Mouse (Mus musculus) cerebellum, adult 11-12 months (tissue): ENCODE measurements around the gene Rps10.

ENCODE experiments used
- DNase-seq: peaks from one replicate; pipeline ENCODE4 v3.0.0; 2022

Gene Rps10

GRCm38 (mm10) chr17:27611519-27611884, 25.0 kb downstream of the Rps10 start:
- DNase-seq = no peak

- DNase-seq = no peak
These were observed 25.6 kb downstream of the Rps10 start for GRCm38 (mm10) chr17:27610679-27611518.

GRCm38 (mm10) chr17:27609576-27609975, 26.9 kb downstream of the Rps10 start:
- no peak for DNase-seq

GRCm38 (mm10) chr17:27603522-27604234, 32.8 kb downstream of the Rps10 start:
- DNase-seq = peak; percentile 60

- no peak for DNase-seq
These were observed 33.4 kb downstream of the Rps10 start for GRCm38 (mm10) chr17:27603036-27603435.

- peak; percentile 87 for DNase-seq
These were observed 35.6 kb downstream of the Rps10 start for GRCm38 (mm10) chr17:27600869-27601268.

- no peak for DNase-seq
These were observed 36.2 kb downstream of the Rps10 start for GRCm38 (mm10) chr17:27600286-27600685.

GRCm38 (mm10) chr17:27596376-27597190, 39.9 kb downstream of the Rps10 start:
- DNase-seq = no peak

- DNase-seq = no peak
These were observed 40.7 kb downstream of the Rps10 start for GRCm38 (mm10) chr17:27595659-27596375.

- DNase-seq = no peak
These were observed 43.9 kb downstream of the Rps10 start for GRCm38 (mm10) chr17:27592565-27592910.

- no peak for DNase-seq
These were observed 44.5 kb downstream of the Rps10 start for GRCm38 (mm10) chr17:27591826-27592564.

- DNase-seq = no peak
These were observed 48.2 kb downstream of the Rps10 start for GRCm38 (mm10) chr17:27588231-27588630.

GRCm38 (mm10) chr17:27587252-27587651, 49.2 kb downstream of the Rps10 start:
- DNase-seq = no peak

- no peak for DNase-seq
These were observed 49.8 kb downstream of the Rps10 start for GRCm38 (mm10) chr17:27586661-27587060.

GRCm38 (mm10) chr17:27583185-27583894, 53.1 kb downstream of the Rps10 start:
- DNase-seq = no peak
